Mouse (Mus musculus): ENCODE data around the gene Pabpc4. TPM values are rescaled to one million over a fixed set of nuclear protein-coding genes. Genes with fewer than 3 reads are reported as not detected.
"Not testable (repeated sequence)": the region's sequence is repeated elsewhere in the genome, so short reads cannot be mapped to it uniquely, and the experiment has no call there.

The Pabpc4 gene
- polyA plus RNA-seq, 1 experiment = 30.8 TPM

DNA sequence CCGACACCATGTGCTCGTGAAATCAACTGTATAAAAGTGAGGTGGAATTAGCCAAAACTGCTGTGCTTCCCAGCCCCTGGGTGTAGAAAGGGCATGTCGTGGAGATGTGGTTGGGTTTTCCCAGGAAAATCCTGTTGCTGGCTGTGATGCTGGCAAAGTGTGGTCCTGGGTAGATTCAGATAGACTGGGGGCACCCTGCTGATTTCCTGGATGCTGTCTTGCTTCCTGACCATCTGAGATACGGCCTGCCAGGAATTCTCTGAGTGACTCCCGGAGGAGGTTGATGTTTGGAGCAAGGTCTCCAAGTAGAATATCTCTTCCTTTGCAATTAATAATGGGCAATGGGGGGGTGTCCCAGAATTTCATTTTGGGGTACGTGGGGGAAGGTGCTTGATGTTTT lies 66.8 kb downstream of the Pabpc4 start:
- Histone ChIP-seq H3K27me3 (ENCODE audit: control insufficient read depth, insufficient read depth, low read length) (no peaks in the 10 kb centered on the region), H3K4me3 (replicated peaks; ENCODE audit: insufficient read depth, low read depth, low read length) (no peak overlapping the region), H3K4me1 (ENCODE audit: control insufficient read depth, insufficient read depth, low read length) (peaks cover 4% of the 10 kb centered on the region; the same call in 1 of the 2 replicates), H3K27ac (ENCODE audit: insufficient read depth, low read length) (no peak overlapping the region)
- 19% methylated on average over 6 of the region's 6 CpGs for WGBS
- peak; percentile 40 to 68 for DNase-seq
- TF ChIP-seq CTCF (IDR thresholded peaks at IDR 0.05; ENCODE audit: borderline replicate concordance, insufficient read depth, low read depth, low read length) (no peak), POLR2A (IDR thresholded peaks at IDR 0.05; ENCODE audit: borderline replicate concordance, insufficient read depth, low read length) (no peak)

- no peak overlapping the region for H3K4me3 ChIP-seq (replicated peaks; ENCODE audit: insufficient read depth, low read depth, low read length)
- DNase-seq = no peak
- TF ChIP-seq CTCF (IDR thresholded peaks at IDR 0.05; ENCODE audit: borderline replicate concordance, insufficient read depth, low read depth, low read length) = no peak
- no peak for TF ChIP-seq POLR2A (IDR thresholded peaks at IDR 0.05; ENCODE audit: borderline replicate concordance, insufficient read depth, low read length)
- H3K4me1 ChIP-seq (ENCODE audit: control insufficient read depth, insufficient read depth, low read length) = peaks cover 4% of the 10 kb centered on the region; the same call in 1 of the 2 replicates
- H3K27ac ChIP-seq (ENCODE audit: insufficient read depth, low read length) = no peak overlapping the region
- no peaks in the 10 kb centered on the region for H3K27me3 ChIP-seq (ENCODE audit: control insufficient read depth, insufficient read depth, low read length)
- WGBS = 82% methylated on average over 5 of the region's 5 CpGs
Observed at GRCm38 (mm10) chr4:123331326-123331725, 69.2 kb downstream of the Pabpc4 start.

DNA sequence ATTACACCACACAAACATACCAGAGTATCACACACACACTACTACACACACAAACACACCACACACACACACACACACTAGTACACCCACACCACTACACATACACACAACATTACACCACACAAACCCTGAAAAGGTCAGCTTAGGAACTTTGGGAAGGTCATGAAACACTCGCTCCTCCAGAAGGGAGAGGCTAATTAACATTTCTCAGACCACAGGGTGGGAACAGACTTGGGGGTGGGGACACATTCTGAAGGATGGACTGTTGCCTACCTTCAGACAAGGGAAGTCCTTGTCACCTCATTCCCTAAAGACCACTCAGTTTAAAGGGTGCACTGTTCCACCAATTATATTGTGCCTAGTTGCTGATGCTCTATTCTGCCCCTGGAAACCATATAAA lies 69.8 kb downstream of the Pabpc4 start:
- H3K27me3 ChIP-seq (ENCODE audit: control insufficient read depth, insufficient read depth, low read length); H3K4me3 ChIP-seq (replicated peaks; ENCODE audit: insufficient read depth, low read depth, low read length); DNase-seq; H3K27ac ChIP-seq (ENCODE audit: insufficient read depth, low read length); H3K4me1 ChIP-seq (ENCODE audit: control insufficient read depth, insufficient read depth, low read length): not testable (repeated sequence)
- 67% methylated on average over 1 of the region's 1 CpGs for WGBS

- 98% methylated on average over 4 of the region's 4 CpGs for WGBS
- no peak overlapping the region for H3K27ac ChIP-seq (ENCODE audit: insufficient read depth, low read length)
- H3K4me1 ChIP-seq (ENCODE audit: control insufficient read depth, insufficient read depth, low read length) = peaks cover 4% of the 10 kb centered on the region; the same call in 1 of the 2 replicates
- no peak overlapping the region for H3K4me3 ChIP-seq (replicated peaks; ENCODE audit: insufficient read depth, low read depth, low read length)
- no peaks in the 10 kb centered on the region for H3K27me3 ChIP-seq (ENCODE audit: control insufficient read depth, insufficient read depth, low read length)
- DNase-seq = no peak
- TF ChIP-seq POLR2A (IDR thresholded peaks at IDR 0.05; ENCODE audit: borderline replicate concordance, insufficient read depth, low read length) (no peak), CTCF (IDR thresholded peaks at IDR 0.05; ENCODE audit: borderline replicate concordance, insufficient read depth, low read depth, low read length) (no peak)
Observed at GRCm38 (mm10) chr4:123333151-123333550, 71.0 kb downstream of the Pabpc4 start.

DNA sequence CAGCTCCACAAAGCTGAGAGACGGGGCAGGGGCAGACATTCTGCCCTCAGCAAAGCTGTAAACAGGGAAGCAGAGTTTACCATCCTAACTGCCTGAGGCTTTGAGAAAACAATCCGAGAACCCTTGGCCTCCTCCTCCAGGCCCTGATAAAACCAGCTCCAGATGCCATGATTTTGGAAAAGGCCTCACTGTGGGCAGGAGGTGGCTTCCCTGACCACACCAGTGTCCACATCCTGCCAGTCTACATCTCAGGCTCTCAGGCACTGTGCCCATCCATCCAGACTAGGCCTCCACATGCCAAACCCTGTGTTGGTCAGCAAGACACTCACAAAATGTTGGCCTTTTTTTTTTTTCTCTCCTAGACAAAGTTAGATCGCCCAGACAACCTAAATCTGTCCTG lies 72.0 kb downstream of the Pabpc4 start:
- no peak overlapping the region for H3K4me3 ChIP-seq (replicated peaks; ENCODE audit: insufficient read depth, low read depth, low read length)
- H3K4me1 ChIP-seq (ENCODE audit: control insufficient read depth, insufficient read depth, low read length) = no peaks in the 10 kb centered on the region
- no peak for DNase-seq
- WGBS = 76% methylated on average over 3 of the region's 3 CpGs
- H3K27ac ChIP-seq (ENCODE audit: insufficient read depth, low read length) = no peak overlapping the region
- no peaks in the 10 kb centered on the region for H3K27me3 ChIP-seq (ENCODE audit: control insufficient read depth, insufficient read depth, low read length)
- TF ChIP-seq POLR2A (IDR thresholded peaks at IDR 0.05; ENCODE audit: borderline replicate concordance, insufficient read depth, low read length) = no peak
- no peak for TF ChIP-seq CTCF (IDR thresholded peaks at IDR 0.05; ENCODE audit: borderline replicate concordance, insufficient read depth, low read depth, low read length)

- H3K27me3 ChIP-seq (ENCODE audit: control insufficient read depth, insufficient read depth, low read length); H3K27ac ChIP-seq (ENCODE audit: insufficient read depth, low read length); H3K4me1 ChIP-seq (ENCODE audit: control insufficient read depth, insufficient read depth, low read length); H3K4me3 ChIP-seq (replicated peaks; ENCODE audit: insufficient read depth, low read depth, low read length); DNase-seq: not testable (repeated sequence)
- 81% methylated on average over 10 of the region's 10 CpGs for WGBS
Observed at GRCm38 (mm10) chr4:123335244-123335643, 73.1 kb downstream of the Pabpc4 start.

GRCm38 (mm10) chr4:123335796-123336585 lies 73.8 kb downstream of the Pabpc4 start:
- Histone ChIP-seq H3K4me3 (replicated peaks; ENCODE audit: insufficient read depth, low read depth, low read length) (no peak overlapping the region), H3K4me1 (ENCODE audit: control insufficient read depth, insufficient read depth, low read length) (no peaks in the 10 kb centered on the region), H3K27ac (ENCODE audit: insufficient read depth, low read length) (no peak overlapping the region), H3K27me3 (ENCODE audit: control insufficient read depth, insufficient read depth, low read length) (no peaks in the 10 kb centered on the region)
- 71% methylated on average over 14 of the region's 14 CpGs for whole genome bisulfite sequencing
- TF ChIP-seq POLR2A (IDR thresholded peaks at IDR 0.05; ENCODE audit: borderline replicate concordance, insufficient read depth, low read length) (no peak), CTCF (IDR thresholded peaks at IDR 0.05; ENCODE audit: borderline replicate concordance, insufficient read depth, low read depth, low read length) (no peak)
- DNase-seq = no peak

DNA sequence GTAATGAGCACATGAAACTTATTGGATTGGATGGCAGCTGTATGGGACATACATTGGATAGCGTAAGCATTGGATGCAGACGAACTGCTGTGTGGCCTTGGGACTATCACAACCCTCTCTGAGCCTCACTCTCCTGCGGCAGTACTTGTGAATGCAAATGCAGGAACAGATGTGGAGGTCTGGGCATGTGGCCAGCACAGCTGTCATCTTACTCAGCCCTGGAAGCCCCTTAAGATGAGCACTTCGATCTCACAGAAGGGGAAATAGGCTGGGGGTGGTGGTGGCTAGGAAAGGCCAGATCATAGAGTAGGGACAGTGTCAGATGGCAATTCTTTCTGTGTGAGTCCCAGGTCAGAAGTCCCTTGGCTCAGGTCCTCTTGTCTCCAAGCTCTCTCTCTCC lies 75.5 kb downstream of the Pabpc4 start:
- H3K4me3 ChIP-seq (replicated peaks; ENCODE audit: insufficient read depth, low read depth, low read length) = no peak overlapping the region
- no peak for DNase-seq
- no peaks in the 10 kb centered on the region for H3K4me1 ChIP-seq (ENCODE audit: control insufficient read depth, insufficient read depth, low read length)
- WGBS = 61% methylated on average over 4 of the region's 4 CpGs
- no peak overlapping the region for H3K27ac ChIP-seq (ENCODE audit: insufficient read depth, low read length)
- H3K27me3 ChIP-seq (ENCODE audit: control insufficient read depth, insufficient read depth, low read length) = no peaks in the 10 kb centered on the region; the same call in 1 of the 2 replicates
- TF ChIP-seq POLR2A (IDR thresholded peaks at IDR 0.05; ENCODE audit: borderline replicate concordance, insufficient read depth, low read length) (no peak), CTCF (IDR thresholded peaks at IDR 0.05; ENCODE audit: borderline replicate concordance, insufficient read depth, low read depth, low read length) (no peak)

Data from cerebellum, adult 2 months (tissue).